ENCODE assay signal across 8 mouse cellular contexts in the genomic region with DNA sequence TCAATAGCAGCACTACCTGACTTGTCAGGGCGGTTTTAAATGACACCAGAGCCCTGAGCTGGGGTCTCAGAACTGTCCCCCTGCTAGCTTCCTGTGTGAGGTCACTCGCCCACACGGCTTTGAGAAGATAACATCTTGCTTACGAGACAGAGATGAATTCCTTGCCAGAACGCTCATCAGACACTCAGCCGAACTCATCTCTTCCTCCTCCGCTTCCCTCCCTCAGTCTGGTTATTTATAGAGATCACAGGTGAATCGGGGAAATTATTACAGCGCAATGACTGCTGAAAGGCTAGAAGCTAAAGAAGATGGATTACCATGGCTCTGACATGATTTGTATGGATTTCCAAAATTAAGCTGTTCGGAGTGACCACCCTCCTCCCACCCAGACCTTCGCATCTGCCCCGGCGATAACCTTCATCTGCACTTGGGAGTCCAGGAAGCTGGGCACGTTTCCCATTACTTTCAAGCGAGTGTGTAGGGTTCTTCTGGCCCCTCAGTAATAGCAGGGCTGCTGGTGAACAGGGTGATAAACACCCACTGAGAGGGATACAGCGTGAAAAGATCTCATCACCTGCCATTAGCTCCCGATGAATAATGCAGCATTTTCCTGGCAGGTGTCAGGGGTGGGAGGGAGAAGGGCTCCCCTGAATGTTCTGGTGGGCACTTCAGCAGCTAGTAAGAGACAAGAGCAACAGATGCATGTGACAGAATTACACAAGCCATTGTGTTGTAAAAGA.
DNase-seq lines count a peak whose midpoint lies in the region; ATAC-seq and TF ChIP-seq lines count a peak whose summit lies in the region.
"Had no signal": no experiment of that assay in that cellular context is flagged by ENCODE, and none has a peak within 500 bp of the region (broad histone marks: within the 10 kb centered on the region; RNA-seq: fewer than 3 reads in every experiment).

No protein-coding gene starts in this region.

- WGBS in kidney, embryonic 14.5 days = 6% methylated on average over 17 of the region's 17 CpGs
- WGBS in forebrain, postnatal 0 days = 47% methylated on average over 17 of the region's 17 CpGs
- 59% methylated on average over 17 of the region's 17 CpGs for WGBS in embryonic facial prominence, embryonic 10.5 days

- no peak overlapping the region for H3K4me3 ChIP-seq in kidney, embryonic 14.5 days (ENCODE audit: low read length)
- 0 out of 2 replicates have a peak overlapping the region, but pooled peaks have one; percentile 7 for H3K4me3 ChIP-seq in forebrain, postnatal 0 days (ENCODE audit: low read depth, low read length)
- H3K4me3 ChIP-seq in embryonic facial prominence, embryonic 10.5 days = no peak overlapping the region

- no peaks in the 10 kb centered on the region for H3K4me1 ChIP-seq in kidney, embryonic 14.5 days (ENCODE audit: control insufficient read depth, insufficient read depth, low read length)
- H3K4me1 ChIP-seq in forebrain, postnatal 0 days (ENCODE audit: insufficient read depth) = no peaks in the 10 kb centered on the region; the same call in 1 of the 2 replicates
- peaks cover 6% of the 10 kb centered on the region; the same call in 1 of the 2 replicates for H3K4me1 ChIP-seq in embryonic facial prominence, embryonic 10.5 days

- no peak overlapping the region for H3K9ac ChIP-seq in kidney, embryonic 14.5 days (ENCODE audit: low read depth, low read length)
- peak overlapping the region; percentile 22 for H3K9ac ChIP-seq in forebrain, postnatal 0 days
- H3K9ac ChIP-seq: liver, postnatal 0 days had no signal

- TF ChIP-seq CTCF in brain, embryonic 14.5 days (IDR thresholded peaks at IDR 0.05; ENCODE audit: borderline replicate concordance, extremely low read depth, insufficient read depth, insufficient read length) = no peak
- no peak for TF ChIP-seq CTCF in forebrain, postnatal 0 days (IDR thresholded peaks at IDR 0.05; ENCODE audit: low read depth)

- H3K36me3 ChIP-seq in kidney, embryonic 14.5 days (ENCODE audit: control insufficient read depth, insufficient read depth, low read length) = no peaks in the 10 kb centered on the region
- no peaks in the 10 kb centered on the region for H3K36me3 ChIP-seq in forebrain, postnatal 0 days (ENCODE audit: insufficient read depth)
- no peaks in the 10 kb centered on the region for H3K36me3 ChIP-seq in embryonic facial prominence, embryonic 10.5 days (replicated peaks)

- no peaks in the 10 kb centered on the region for H3K9me3 ChIP-seq in kidney, embryonic 14.5 days (ENCODE audit: control insufficient read depth, low read length)
- H3K9me3 ChIP-seq in forebrain, postnatal 0 days (ENCODE audit: low read length) = no peaks in the 10 kb centered on the region
- no peaks in the 10 kb centered on the region for H3K9me3 ChIP-seq in embryonic facial prominence, embryonic 10.5 days

- DNase-seq in kidney, adult 8-10 months = no peak
- peak; percentile 71 for DNase-seq in brain, embryonic 14.5 days (ENCODE audit: low read depth)
- peak; percentile 27 for DNase-seq in forebrain, postnatal 0 days
- DNase-seq in mesoderm, embryonic 11.5 days (ENCODE audit: low read depth, low spot score) = peak; percentile 48
- no peak for DNase-seq in embryonic facial prominence, embryonic 10.5 days (ENCODE audit: low spot score)
- DNase-seq in spleen, postnatal 4 days (ENCODE audit: low spot score in 2 of 2) = no peak
- DNase-seq: liver, postnatal 0 days had no signal

- H3K4me2 ChIP-seq in kidney, embryonic 14.5 days (replicated peaks; ENCODE audit: low read depth, low read length) = peak overlapping the region; percentile 24; the same call in 1 of the 2 replicates
- H3K4me2 ChIP-seq in forebrain, postnatal 0 days (ENCODE audit: low read depth) = peak overlapping the region; percentile 31

- peak; percentile 49; the same call in 1 of the 2 replicates for ATAC-seq in kidney, embryonic 14.5 days (ENCODE audit: low FRiP score, low TSS enrichment)
- peak; percentile 60; the same call in 1 of the 2 replicates for ATAC-seq in forebrain, postnatal 0 days
- ATAC-seq: liver, postnatal 0 days had no signal

- TF ChIP-seq POLR2A in brain, embryonic 14.5 days (IDR thresholded peaks at IDR 0.05; ENCODE audit: borderline replicate concordance, extremely low read depth, insufficient read depth, insufficient read length, poor library complexity, severe bottlenecking) = no peak

- no peak overlapping the region for H3K27ac ChIP-seq in kidney, embryonic 14.5 days (ENCODE audit: low read depth, low read length)
- 0 out of 2 replicates have a peak overlapping the region, but pooled peaks have one; percentile 46 for H3K27ac ChIP-seq in forebrain, postnatal 0 days (ENCODE audit: low read depth, low read length)
- H3K27ac ChIP-seq in embryonic facial prominence, embryonic 10.5 days (replicated peaks) = no peak overlapping the region

- no peaks in the 10 kb centered on the region for H3K27me3 ChIP-seq in kidney, embryonic 14.5 days (ENCODE audit: control insufficient read depth, insufficient read depth, low read length)
- H3K27me3 ChIP-seq in forebrain, postnatal 0 days (ENCODE audit: insufficient read depth, low read length) = no peaks in the 10 kb centered on the region
- no peaks in the 10 kb centered on the region for H3K27me3 ChIP-seq in embryonic facial prominence, embryonic 10.5 days (replicated peaks; ENCODE audit: low read depth, poor library complexity, severe bottlenecking)

Comparison
In these comparisons a context has a peak if more than half of its experiments do, and no peak if none do; other contexts are left out.
1. DNase-seq: peak in brain, embryonic 14.5 days (single experiment), forebrain, postnatal 0 days (single experiment) and mesoderm, embryonic 11.5 days (single experiment); none in kidney, adult 8-10 months (0 of 2), embryonic facial prominence, embryonic 10.5 days (single experiment) and spleen, postnatal 4 days (0 of 2).